Mouse (Mus musculus) spleen, adult 2 months (tissue): ENCODE data around the gene Gal3st3. TPM values are rescaled to one million over a fixed set of nuclear protein-coding genes. Genes with fewer than 3 reads are reported as not detected.

Experiments
- DNase-seq, 2 experiments: peaks; one replicate each; pipeline versions ENCODE4 v3.0.0 to v3.0.0-alpha.2; 2012 to 2021; ENCODE audit warnings: low spot score in 2 of 2, low read depth in 1 of 2
- H3K27ac ChIP-seq: fragments of 200-500 bp; 2 replicates; pipeline ENCODE4 v1.5.1; 2012; ENCODE audit warnings: low read length, inconsistent platforms; ENCODE audit not compliant: insufficient read depth
- H3K27me3 ChIP-seq: fragments of 200-500 bp; 2 replicates; pipeline ENCODE4 v1.6.1; 2012; ENCODE audit warnings: mild to moderate bottlenecking, moderate library complexity, low read length, inconsistent platforms; ENCODE audit not compliant: control insufficient read depth, insufficient read depth
- H3K36me3 ChIP-seq: fragments of 200-500 bp; 2 replicates; pipeline ENCODE4 v1.6.1; 2012; ENCODE audit warnings: mild to moderate bottlenecking, low read length, inconsistent platforms; ENCODE audit not compliant: control insufficient read depth, insufficient read depth
- H3K4me1 ChIP-seq: fragments of 200-500 bp; 2 replicates; pipeline ENCODE4 v1.6.1; 2011; ENCODE audit warnings: inconsistent platforms; ENCODE audit not compliant: control insufficient read depth, insufficient read depth, insufficient read length
- H3K4me3 ChIP-seq: fragments of 200-500 bp; 2 replicates; pipeline ENCODE4 v1.5.1; 2011; ENCODE audit warnings: mild to moderate bottlenecking, inconsistent platforms; ENCODE audit not compliant: insufficient read depth, insufficient read length; ENCODE audit errors: extremely low read depth
- CTCF ChIP-seq: fragments of 200-500 bp; IDR thresholded peaks from 2 replicates; pipeline ENCODE4 v1.5.1; 2011; ENCODE audit warnings: mild to moderate bottlenecking, inconsistent platforms; ENCODE audit not compliant: insufficient read depth, insufficient read length, insufficient replicate concordance; ENCODE audit errors: extremely low read depth
- POLR2A ChIP-seq: fragments of 200-500 bp; IDR thresholded peaks from 2 replicates; pipeline ENCODE4 v1.6.1; 2011; ENCODE audit warnings: low read depth, low read length, inconsistent platforms
- WGBS: fragments of 180-500 bp; shearing (Covaris S2); methylation state at CpG from one replicate; pipeline ENCODE4 v1.1.7; 2018; 5-methylcytosine and 5-hydroxymethylcytosine counted together
- polyA plus RNA-seq: library from polyadenylated mRNA; depleted of rRNA; stranded (reverse); fragments of >200 nt; gene quantifications from 2 replicates; pipeline ENCODE4 v1.2.3, GENCODE M21; 2012

Gene Gal3st3
- polyA plus RNA-seq, 1 experiment, result 0.37 TPM

DNA sequence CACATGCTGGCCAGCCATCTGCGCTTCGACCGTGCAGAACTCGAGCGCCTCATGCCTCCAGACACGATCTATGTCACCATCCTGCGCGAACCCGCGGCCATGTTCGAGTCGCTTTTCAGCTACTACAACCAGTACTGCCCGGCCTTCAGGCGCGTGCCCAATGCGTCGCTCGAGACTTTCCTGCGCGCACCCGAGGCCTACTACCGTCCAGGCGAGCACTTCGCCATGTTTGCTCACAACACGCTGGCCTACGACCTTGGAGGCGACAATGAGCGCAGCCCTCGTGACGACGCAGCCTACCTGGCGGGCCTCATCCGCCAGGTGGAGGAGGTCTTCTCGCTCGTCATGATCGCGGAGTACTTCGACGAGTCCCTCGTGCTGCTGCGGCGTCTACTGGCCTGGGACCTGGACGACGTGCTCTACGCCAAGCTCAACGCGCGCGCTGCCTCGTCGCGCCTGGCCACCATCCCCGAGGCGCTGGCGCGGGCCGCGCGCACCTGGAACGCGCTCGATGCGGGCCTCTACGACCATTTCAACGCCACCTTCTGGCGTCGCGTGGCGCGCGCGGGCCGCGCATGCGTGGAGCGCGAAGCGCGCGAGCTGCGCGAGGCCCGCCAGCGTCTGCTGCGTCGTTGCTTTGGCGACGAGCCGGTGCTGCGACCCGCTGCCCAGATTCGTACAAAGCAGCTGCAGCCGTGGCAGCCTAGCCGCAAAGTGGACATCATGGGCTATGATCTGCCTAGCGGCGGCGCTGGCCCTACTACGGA lies 9.0 kb downstream of the Gal3st3 start:
- TF ChIP-seq POLR2A (no peak), CTCF (no peak)
- Histone ChIP-seq H3K36me3 (no peaks in the 10 kb centered on the region), H3K4me3 (no peak overlapping the region), H3K4me1 (peaks cover 2% of the 10 kb centered on the region; the same call in 1 of the 2 replicates), H3K27ac (no peak overlapping the region), H3K27me3 (peaks cover 2% of the 10 kb centered on the region)
- WGBS, result 63% methylated on average over 98 of the region's 98 CpGs
- no peak for DNase-seq

DNA sequence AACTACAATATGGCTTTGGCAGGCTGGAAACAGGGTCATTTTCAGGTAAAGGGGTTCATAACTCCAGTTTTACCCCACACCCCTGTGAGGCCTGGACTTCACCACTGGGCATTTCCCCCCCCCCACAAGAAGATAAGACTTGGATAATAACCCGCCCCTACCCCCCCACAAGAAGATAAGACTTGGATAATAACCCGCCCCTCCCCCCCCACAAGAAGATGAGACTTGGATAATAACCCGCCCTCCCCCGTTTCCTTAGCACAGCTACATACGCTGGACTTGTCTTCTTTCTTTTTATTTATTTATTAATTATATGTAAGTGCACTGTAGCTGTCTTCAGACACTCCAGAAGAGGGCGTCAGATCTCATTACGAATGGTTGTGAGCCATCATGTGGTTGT lies 10.9 kb downstream of the Gal3st3 start:
- Histone ChIP-seq H3K4me3 (no peak overlapping the region), H3K27me3 (peaks cover 2% of the 10 kb centered on the region), H3K36me3 (no peaks in the 10 kb centered on the region), H3K4me1 (peaks cover 2% of the 10 kb centered on the region; the same call in 1 of the 2 replicates), H3K27ac (no peak overlapping the region)
- no peak for DNase-seq
- TF ChIP-seq POLR2A (no peak), CTCF (no peak)
- WGBS, result 78% methylated on average over 7 of the region's 7 CpGs

DNA sequence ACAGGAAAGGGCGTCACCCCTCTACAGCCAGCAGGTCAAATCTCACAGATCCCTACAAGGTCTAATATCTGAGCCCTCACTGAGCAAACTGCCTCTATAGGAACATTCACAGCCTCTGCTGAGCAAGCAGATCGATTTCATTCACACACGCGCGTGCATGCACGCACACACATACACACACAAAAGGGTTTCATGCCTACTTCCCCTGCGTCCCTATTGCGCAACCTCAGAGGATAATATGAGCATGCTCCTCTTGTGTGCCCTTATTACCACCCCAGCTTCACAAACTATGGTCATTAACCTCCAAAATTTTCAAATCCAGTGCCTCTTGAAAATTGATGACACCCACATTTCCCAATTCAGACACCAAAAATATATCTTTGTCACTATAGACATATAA lies 15.1 kb downstream of the Gal3st3 start:
- Histone ChIP-seq H3K36me3 (no peaks in the 10 kb centered on the region), H3K27me3 (no peaks in the 10 kb centered on the region), H3K4me3 (no peak overlapping the region), H3K27ac (no peak overlapping the region), H3K4me1 (no peaks in the 10 kb centered on the region)
- no peak for DNase-seq
- 69% methylated on average over 8 of the region's 8 CpGs for WGBS
- TF ChIP-seq POLR2A, result no peak
- TF ChIP-seq CTCF, result no peak

DNA sequence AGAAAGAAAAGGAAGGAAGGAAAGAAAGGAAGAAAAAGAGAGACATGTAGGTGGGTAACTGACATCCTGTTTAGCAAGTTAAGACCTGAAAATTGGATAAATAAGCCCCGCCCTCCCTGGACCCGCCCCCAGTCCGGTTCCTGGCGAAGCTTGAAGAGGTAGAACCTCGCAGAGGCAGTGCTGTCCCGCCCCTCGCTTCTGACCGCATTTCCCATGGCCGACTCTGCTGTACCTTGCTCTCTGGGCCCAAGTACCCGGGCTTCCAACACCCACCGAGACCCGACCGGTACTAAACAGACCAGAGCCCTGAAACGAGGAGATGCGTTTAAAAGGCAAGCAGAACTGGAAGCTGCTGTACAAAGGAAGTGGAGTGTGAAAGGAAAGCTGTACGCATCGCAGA lies 25.7 kb downstream of the Gal3st3 start:
- Histone ChIP-seq H3K27ac (no peak overlapping the region), H3K27me3 (no peaks in the 10 kb centered on the region), H3K4me1 (no peaks in the 10 kb centered on the region; the same call in 1 of the 2 replicates), H3K4me3 (peak overlapping the region; percentile 33; the same call in 1 of the 2 replicates), H3K36me3 (no peaks in the 10 kb centered on the region)
- 40% methylated on average over 17 of the region's 17 CpGs for WGBS
- DNase-seq, result peak in 1 of 2 experiments; percentile 28
- TF ChIP-seq CTCF, result no peak
- no peak for TF ChIP-seq POLR2A

DNA sequence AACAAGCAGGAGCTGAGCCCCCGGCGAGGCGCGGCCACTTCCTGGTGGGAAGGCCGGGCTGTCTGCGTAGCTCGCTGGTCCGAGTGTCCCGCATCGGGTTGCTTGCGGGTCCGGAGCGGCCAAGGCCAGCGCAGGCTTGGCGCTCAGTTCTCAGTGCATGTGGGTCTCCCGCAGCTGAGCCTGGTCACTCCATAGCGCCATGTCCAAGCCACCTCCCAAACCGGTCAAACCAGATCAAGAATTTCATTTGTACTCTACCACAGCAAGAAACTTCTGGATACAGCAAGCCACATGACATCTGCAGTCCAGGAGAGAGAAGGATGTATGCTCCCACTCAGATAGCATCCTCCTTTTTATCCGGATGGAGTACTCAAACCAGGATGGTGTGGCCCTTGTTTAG lies 29.8 kb downstream of the Gal3st3 start:
- 87% methylated on average over 19 of the region's 19 CpGs for WGBS
- H3K27ac ChIP-seq, result no peak overlapping the region
- DNase-seq, result no peak
- H3K4me1 ChIP-seq, result no peaks in the 10 kb centered on the region; the same call in 1 of the 2 replicates
- TF ChIP-seq CTCF (no peak), POLR2A (no peak)
- H3K36me3 ChIP-seq, result no peaks in the 10 kb centered on the region
- H3K4me3 ChIP-seq, result no peak overlapping the region
- no peaks in the 10 kb centered on the region for H3K27me3 ChIP-seq

DNA sequence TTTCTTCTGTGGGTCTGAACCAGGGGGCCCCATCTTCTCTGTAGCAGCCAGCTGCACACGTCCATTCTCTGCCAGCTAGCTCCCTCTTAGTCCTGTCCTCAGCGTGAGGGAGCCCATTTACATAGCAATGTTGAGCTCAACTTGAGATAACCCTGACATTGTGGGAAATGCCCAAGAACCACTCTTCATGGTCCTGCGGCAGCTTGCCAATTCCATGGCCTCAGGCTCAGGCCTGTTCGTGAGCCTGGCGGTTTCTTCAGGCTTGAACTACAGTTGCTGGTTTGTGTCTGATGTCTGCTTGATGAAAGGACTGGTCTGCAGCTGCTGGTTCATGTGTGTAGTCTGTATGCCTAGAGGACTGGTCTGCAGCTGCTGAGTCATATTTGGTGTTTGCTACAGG lies 36.6 kb downstream of the Gal3st3 start:
- no peak overlapping the region for H3K4me3 ChIP-seq
- WGBS, result 93% methylated on average over 5 of the region's 5 CpGs
- DNase-seq, result no peak

DNA sequence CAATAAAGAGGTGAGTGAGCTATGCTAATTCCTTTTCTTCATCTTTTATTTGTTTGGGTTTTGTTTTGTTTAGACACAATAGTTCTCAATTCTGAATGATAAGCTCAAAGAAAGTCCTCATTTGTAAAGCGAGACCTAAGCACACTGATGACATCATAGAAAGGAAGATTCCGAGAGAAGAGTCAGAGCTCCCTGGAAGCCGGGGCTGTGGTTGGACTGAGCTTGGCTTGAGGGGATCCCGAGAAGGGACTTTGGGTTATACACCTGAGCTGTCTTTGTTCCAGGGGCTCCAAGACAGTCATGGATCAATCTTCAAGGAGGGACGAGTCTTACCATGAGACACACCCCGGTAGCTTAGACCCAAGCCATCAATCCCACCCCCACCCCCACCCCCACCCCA lies 37.3 kb downstream of the Gal3st3 start, which contains the start of gene Catsper1:
Gene Catsper1, plus strand, starts transcription at position 301 of the 400 bp plus-strand sequence.
- H3K4me1 ChIP-seq, result no peaks in the 10 kb centered on the region
- no peak within 1 kb of the TSS for H3K4me3 ChIP-seq
- TF ChIP-seq CTCF, result no peak
- TF ChIP-seq POLR2A, result no peak
- H3K36me3 ChIP-seq, result no peaks in the 10 kb centered on the region
- no peaks in the 10 kb centered on the region for H3K27me3 ChIP-seq
- DNase-seq, result no peak
- H3K27ac ChIP-seq, result no peak within 1 kb of the TSS
- WGBS, result 85% methylated on average over 6 of the region's 6 CpGs

More for the DNA sequence above, 36.6 kb downstream of the Gal3st3 start:
- H3K27ac ChIP-seq, result no peak overlapping the region
- TF ChIP-seq POLR2A (no peak), CTCF (no peak)
- H3K4me1 ChIP-seq, result no peaks in the 10 kb centered on the region
- H3K36me3 ChIP-seq, result no peaks in the 10 kb centered on the region
- H3K27me3 ChIP-seq, result no peaks in the 10 kb centered on the region
